Mouse (Mus musculus) mesoderm, embryonic 11.5 days (tissue): ENCODE data around the gene Gm29094.
"Not testable (repeated sequence)": the region's sequence is repeated elsewhere in the genome, so short reads cannot be mapped to it uniquely, and the experiment has no call there.

Experiments used
- DNase-seq: peaks from one replicate; pipeline ENCODE4 v3.0.0-alpha.2; 2012; ENCODE audit warnings: low read depth, low spot score

Gene Gm29094

DNA sequence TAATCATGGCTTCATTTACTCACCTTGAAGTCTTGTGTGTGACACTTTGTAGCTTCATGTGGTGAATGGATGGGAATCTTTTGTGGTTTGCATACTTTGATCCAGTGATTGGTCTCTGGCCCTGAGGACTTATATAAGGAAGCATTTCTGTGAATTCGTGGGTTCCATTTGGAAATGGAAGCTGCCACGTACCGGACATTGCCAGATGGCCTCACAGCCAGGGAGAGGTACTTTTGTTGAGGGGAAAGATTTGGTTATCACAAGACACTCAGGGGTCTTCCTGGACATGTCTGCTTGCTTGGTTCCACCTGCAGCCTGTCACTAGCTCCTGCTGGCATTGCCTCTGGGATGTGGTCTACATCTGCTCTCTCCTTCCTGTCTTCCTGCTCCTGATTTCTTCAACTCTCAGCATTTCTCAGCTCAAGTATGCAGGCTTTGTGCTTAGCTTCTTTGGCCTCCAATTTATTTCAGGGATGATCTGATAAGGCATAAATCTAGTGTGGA is 41.4 kb downstream of the Gm29094 start:
- DNase-seq, result not testable (repeated sequence)

DNA sequence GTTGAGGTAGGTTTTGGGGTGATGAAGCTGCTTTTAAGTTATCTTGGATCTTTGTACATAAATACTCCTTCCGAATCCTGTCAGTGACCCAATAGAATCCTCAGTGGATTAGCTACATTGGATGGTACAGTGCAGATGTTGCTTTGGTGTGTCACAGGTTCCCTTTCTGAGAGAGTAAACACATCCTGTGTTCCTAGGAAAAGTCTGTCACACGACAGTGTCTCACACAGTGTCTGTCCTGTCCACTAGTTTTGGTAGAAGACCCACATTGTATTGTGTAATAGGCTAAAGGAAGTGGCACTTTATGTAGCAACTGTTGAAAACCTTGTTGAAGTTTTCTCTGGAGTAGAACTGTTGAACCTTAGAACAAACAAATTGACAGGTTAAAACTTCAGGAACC is 54.2 kb downstream of the Gm29094 start:
- DNase-seq, result no peak

GRCm38 (mm10) chr9:89256556-89257335 is 57.6 kb downstream of the Gm29094 start:
- no peak for DNase-seq

GRCm38 (mm10) chr9:89263968-89264367 is 64.8 kb downstream of the Gm29094 start:
- no peak for DNase-seq

- no peak for DNase-seq
These were observed 65.4 kb downstream of the Gm29094 start for GRCm38 (mm10) chr9:89264571-89264970.
